8 mouse cellular contexts compared by ENCODE assay signal in the genomic region with DNA sequence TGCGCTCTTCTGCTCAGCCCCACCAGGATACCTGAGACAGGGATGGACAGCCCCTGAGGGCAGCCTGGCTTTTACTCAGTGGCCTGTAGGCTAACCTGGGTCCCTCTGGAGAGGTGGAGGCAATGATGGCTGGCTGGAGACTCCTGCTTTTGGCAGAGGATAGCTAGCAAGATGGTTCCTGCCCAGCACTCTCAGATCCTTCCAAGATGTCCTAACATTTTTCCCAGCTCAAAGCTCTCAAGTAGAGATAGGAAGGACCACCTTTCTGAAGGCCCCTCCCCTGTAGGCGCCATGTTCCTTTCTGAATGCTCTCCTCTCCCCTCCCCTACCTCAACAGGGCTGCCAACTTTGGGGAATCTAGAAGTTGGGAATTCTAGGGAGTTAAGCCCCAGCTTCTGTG. TPM values are rescaled to one million over a fixed set of nuclear protein-coding genes. Genes with fewer than 3 reads are reported as not detected.
DNase-seq lines count a peak whose midpoint lies in the region; ATAC-seq and TF ChIP-seq lines count a peak whose summit lies in the region.
"Had no signal": no experiment of that assay in that cellular context is flagged by ENCODE, and none has a peak within 500 bp of the region (broad histone marks: within the 10 kb centered on the region; RNA-seq: fewer than 3 reads in every experiment).

No protein-coding gene starts in this region.

- peaks cover 66% of the 10 kb centered on the region for H3K36me3 ChIP-seq in stomach, embryonic 14.5 days (ENCODE audit: control insufficient read depth, insufficient read depth, low read length)
- peaks cover 31% of the 10 kb centered on the region for H3K36me3 ChIP-seq in stomach, postnatal 0 days (ENCODE audit: control insufficient read depth, insufficient read depth, low read length)
- H3K36me3 ChIP-seq in forebrain, postnatal 0 days (ENCODE audit: insufficient read depth): peaks cover 55% of the 10 kb centered on the region
- H3K36me3 ChIP-seq in liver, postnatal 0 days (replicated peaks; ENCODE audit: insufficient read depth, low read length): peaks cover 59% of the 10 kb centered on the region

- 88% methylated on average over 2 of the region's 2 CpGs for WGBS in stomach, embryonic 14.5 days
- WGBS in stomach, postnatal 0 days: 81% methylated on average over 2 of the region's 2 CpGs
- 83% methylated on average over 2 of the region's 2 CpGs for WGBS in forebrain, postnatal 0 days
- WGBS in liver, postnatal 0 days (ENCODE audit: insufficient replicate concordance): 95% methylated on average over 2 of the region's 2 CpGs

- no peak for DNase-seq in stomach, postnatal 0 days (ENCODE audit: low spot score)
- DNase-seq in forebrain, postnatal 0 days: no peak
- DNase-seq in liver, postnatal 0 days: no peak
- DNase-seq in urinary bladder, adult 18-20 months (ENCODE audit: low spot score in 2 of 2): no peak
- no peak for DNase-seq in retina, postnatal 1 day
- no peak for DNase-seq in T-cell, adult 2 months (ENCODE audit: low spot score)
- DNase-seq: thymus, postnatal 25 days had no signal

- no peaks in the 10 kb centered on the region for H3K27me3 ChIP-seq in stomach, embryonic 14.5 days (ENCODE audit: control insufficient read depth, insufficient read depth, low read length)
- H3K27me3 ChIP-seq in stomach, postnatal 0 days (ENCODE audit: control insufficient read depth, insufficient read depth, low read length): no peaks in the 10 kb centered on the region
- no peaks in the 10 kb centered on the region for H3K27me3 ChIP-seq in forebrain, postnatal 0 days (ENCODE audit: insufficient read depth, low read length)
- H3K27me3 ChIP-seq in liver, postnatal 0 days (ENCODE audit: insufficient read depth, low read length): no peaks in the 10 kb centered on the region

- H3K4me3 ChIP-seq in stomach, embryonic 14.5 days (ENCODE audit: low read depth, low read length): no peak overlapping the region
- no peak overlapping the region for H3K4me3 ChIP-seq in stomach, postnatal 0 days (ENCODE audit: low read depth, low read length)
- H3K4me3 ChIP-seq in forebrain, postnatal 0 days (ENCODE audit: low read depth, low read length): no peak overlapping the region
- H3K4me3 ChIP-seq in liver, postnatal 0 days (ENCODE audit: low read depth, low read length): no peak overlapping the region

- no peak overlapping the region for H3K9ac ChIP-seq in stomach, embryonic 14.5 days (replicated peaks; ENCODE audit: low read depth, low read length)
- no peak overlapping the region for H3K9ac ChIP-seq in stomach, postnatal 0 days (ENCODE audit: low read length)
- H3K9ac ChIP-seq in forebrain, postnatal 0 days: peak overlapping the region; percentile 97; the same call in 1 of the 2 replicates
- 0 out of 2 replicates have a peak overlapping the region, but pooled peaks have one; percentile 11 for H3K9ac ChIP-seq in liver, postnatal 0 days (replicated peaks)

- no peak for TF ChIP-seq CTCF in stomach, postnatal 0 days (IDR thresholded peaks at IDR 0.05; ENCODE audit: low read depth)
- no peak for TF ChIP-seq CTCF in forebrain, postnatal 0 days (IDR thresholded peaks at IDR 0.05; ENCODE audit: low read depth)
- no peak for TF ChIP-seq CTCF in liver, postnatal 0 days (IDR thresholded peaks at IDR 0.05; ENCODE audit: low read depth)

- peak overlapping the region; percentile 100 for H3K4me2 ChIP-seq in stomach, embryonic 14.5 days (replicated peaks; ENCODE audit: low read depth, low read length)
- no peak overlapping the region for H3K4me2 ChIP-seq in stomach, postnatal 0 days (replicated peaks; ENCODE audit: low read depth)
- H3K4me2 ChIP-seq in forebrain, postnatal 0 days (ENCODE audit: low read depth): peak overlapping the region; percentile 99; the same call in 1 of the 2 replicates
- H3K4me2 ChIP-seq in liver, postnatal 0 days (ENCODE audit: low read depth, low read length): no peak overlapping the region

- peaks cover 28% of the 10 kb centered on the region for H3K4me1 ChIP-seq in stomach, embryonic 14.5 days (ENCODE audit: control insufficient read depth, insufficient read depth, low read length)
- H3K4me1 ChIP-seq in stomach, postnatal 0 days (replicated peaks; ENCODE audit: control insufficient read depth, insufficient read depth): peaks cover 8% of the 10 kb centered on the region
- H3K4me1 ChIP-seq in forebrain, postnatal 0 days (ENCODE audit: insufficient read depth): peaks cover 33% of the 10 kb centered on the region
- H3K4me1 ChIP-seq in liver, postnatal 0 days (ENCODE audit: insufficient read depth): peaks cover 40% of the 10 kb centered on the region

- H3K27ac ChIP-seq in stomach, embryonic 14.5 days (ENCODE audit: low read length): no peak overlapping the region
- no peak overlapping the region for H3K27ac ChIP-seq in stomach, postnatal 0 days (replicated peaks)
- no peak overlapping the region for H3K27ac ChIP-seq in forebrain, postnatal 0 days (ENCODE audit: low read depth, low read length)
- H3K27ac ChIP-seq in liver, postnatal 0 days (ENCODE audit: low read depth): no peak overlapping the region

- no peak for TF ChIP-seq EP300 in stomach, postnatal 0 days (optimal IDR thresholded peaks at IDR 0.05)
- TF ChIP-seq EP300 in liver, postnatal 0 days (IDR thresholded peaks at IDR 0.05; ENCODE audit: low read depth): no peak

- no peak for ATAC-seq in stomach, embryonic 14.5 days (ENCODE audit: insufficient number of reproducible peaks, insufficient read depth, low FRiP score, low read depth)
- no peak for ATAC-seq in stomach, postnatal 0 days (ENCODE audit: low FRiP score, low TSS enrichment)
- ATAC-seq in forebrain, postnatal 0 days: no peak
- no peak for ATAC-seq in liver, postnatal 0 days

- H3K9me3 ChIP-seq in stomach, embryonic 14.5 days (ENCODE audit: control insufficient read depth, low read depth, low read length): no peaks in the 10 kb centered on the region
- no peaks in the 10 kb centered on the region for H3K9me3 ChIP-seq in stomach, postnatal 0 days (ENCODE audit: control insufficient read depth, low read length)
- no peaks in the 10 kb centered on the region for H3K9me3 ChIP-seq in forebrain, postnatal 0 days (ENCODE audit: low read length)
- no peaks in the 10 kb centered on the region for H3K9me3 ChIP-seq in liver, postnatal 0 days (ENCODE audit: low read length)

RNA-seq across cellular contexts. Expression of a gene that starts 6.0 kb away (rescaled TPM):
- polyA plus RNA-seq in stomach, embryonic 14.5 days (2014; fragmentation: Nextera tagmentation; extraction: Ambion mirVana): 48.1 and 51.1 TPM in 2 replicates
- polyA plus RNA-seq in stomach, postnatal 0 days (2015; fragmentation: Nextera tagmentation; extraction: Ambion mirVana): 12.2 and 14.1 TPM in 2 replicates
- 58.2 and 70.7 TPM in 2 replicates for total RNA-seq in forebrain, postnatal 0 days (2014; rRNA removed)
- polyA plus RNA-seq in forebrain, postnatal 0 days (2015; fragmentation: Nextera tagmentation; extraction: Ambion mirVana): 39.5 and 43.0 TPM in 2 replicates
- polyA plus RNA-seq in liver, postnatal 0 days (2015; fragmentation: Nextera tagmentation; extraction: Ambion mirVana): 8.6 and 8.8 TPM in 2 replicates

RNA-seq across cellular contexts. Expression of a gene that starts 28.4 kb away (rescaled TPM):
- polyA plus RNA-seq in stomach, embryonic 14.5 days (2014; fragmentation: Nextera tagmentation; extraction: Ambion mirVana): 200 and 211 TPM in 2 replicates
- polyA plus RNA-seq in stomach, postnatal 0 days (2015; fragmentation: Nextera tagmentation; extraction: Ambion mirVana): 103 and 109 TPM in 2 replicates
- total RNA-seq in forebrain, postnatal 0 days (2014; rRNA removed): 115 and 147 TPM in 2 replicates
- 201 and 218 TPM in 2 replicates for polyA plus RNA-seq in forebrain, postnatal 0 days (2015; fragmentation: Nextera tagmentation; extraction: Ambion mirVana)
- 83.1 and 84.7 TPM in 2 replicates for polyA plus RNA-seq in liver, postnatal 0 days (2015; fragmentation: Nextera tagmentation; extraction: Ambion mirVana)

RNA-seq across cellular contexts. Expression of a gene that starts 35.6 kb away (rescaled TPM):
- polyA plus RNA-seq in stomach, embryonic 14.5 days (2014; fragmentation: Nextera tagmentation; extraction: Ambion mirVana): 11.4 and 14.1 TPM in 2 replicates
- 8.9 and 9.0 TPM in 2 replicates for polyA plus RNA-seq in stomach, postnatal 0 days (2015; fragmentation: Nextera tagmentation; extraction: Ambion mirVana)
- 36.2 and 47.8 TPM in 2 replicates for total RNA-seq in forebrain, postnatal 0 days (2014; rRNA removed)
- polyA plus RNA-seq in forebrain, postnatal 0 days (2015; fragmentation: Nextera tagmentation; extraction: Ambion mirVana): 30.3 and 37.3 TPM in 2 replicates
- polyA plus RNA-seq in liver, postnatal 0 days (2015; fragmentation: Nextera tagmentation; extraction: Ambion mirVana): 2.4 and 2.5 TPM in 2 replicates

Comparison
In these comparisons a context has a peak if more than half of its experiments do, and no peak if none do; other contexts are left out.
1. H3K4me2 ChIP-seq: peak in stomach, embryonic 14.5 days (single experiment) and forebrain, postnatal 0 days (single experiment); none in stomach, postnatal 0 days (single experiment) and liver, postnatal 0 days (single experiment).
2. H3K9ac ChIP-seq: peak in forebrain, postnatal 0 days (single experiment) and liver, postnatal 0 days (single experiment); none in stomach, embryonic 14.5 days (single experiment) and stomach, postnatal 0 days (single experiment).